Mouse (Mus musculus): ENCODE measurements at regions not wholly inside any gene's neighbourhood (a gene's known extent, or its start where the extent isn't known, plus 50 kb on each side); places are given as distances from the start of the nearest gene placed in this dataset.

DNA sequence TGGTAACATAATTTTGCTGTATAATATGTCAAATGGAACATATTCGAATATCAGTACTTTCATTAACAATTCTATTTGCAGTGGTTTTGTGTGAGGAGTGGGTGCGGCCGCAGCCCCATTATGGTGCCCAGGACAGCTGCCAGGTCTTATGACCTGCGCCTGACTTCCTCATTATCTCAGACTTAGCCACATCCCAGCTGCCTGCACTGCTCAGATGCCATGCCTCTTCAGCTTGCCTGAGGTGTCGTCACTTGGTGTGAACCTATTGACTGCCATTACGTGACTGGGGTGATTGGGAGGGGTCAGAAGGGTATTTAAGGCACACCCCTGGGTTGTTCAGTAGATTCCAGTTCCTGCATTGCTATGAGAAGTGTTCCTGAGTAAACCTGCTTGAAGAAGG is 641.1 kb upstream of the Epha6 start:
- peak; percentile 7 for DNase-seq (ENCODE audit: low read depth, low spot score)

Measured in ES-CJ7 (cell line).